10 mouse cellular contexts compared by ENCODE assay signal in the genomic region with DNA sequence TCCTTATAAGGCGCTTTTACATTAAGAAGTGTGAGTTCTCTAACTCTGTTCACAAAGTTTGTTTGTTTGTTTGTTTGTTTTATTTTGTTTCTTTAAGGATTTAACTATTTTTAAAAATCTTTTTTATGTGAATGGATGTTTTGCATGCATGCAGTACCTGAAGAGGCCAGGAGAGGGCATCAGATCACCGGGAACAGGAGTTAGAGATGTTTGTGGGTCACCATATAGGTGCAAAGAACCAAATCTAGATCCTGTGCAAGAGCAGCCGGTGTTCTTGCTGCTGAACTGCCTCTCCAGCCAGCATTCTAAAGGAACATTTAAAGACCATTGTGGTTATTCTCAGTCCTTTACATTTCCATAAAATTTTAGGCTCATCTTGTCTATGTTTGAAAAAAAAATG. TPM values are rescaled to one million over a fixed set of nuclear protein-coding genes. Genes with fewer than 3 reads are reported as not detected.
DNase-seq lines count a peak whose midpoint lies in the region; ATAC-seq and TF ChIP-seq lines count a peak whose summit lies in the region.
"Had no signal": no experiment of that assay in that cellular context is flagged by ENCODE, and none has a peak within 500 bp of the region (broad histone marks: within the 10 kb centered on the region; RNA-seq: fewer than 3 reads in every experiment).

No protein-coding gene starts in this region.

- no peaks in the 10 kb centered on the region for H3K27me3 ChIP-seq in thymus, adult 2 months (ENCODE audit: control insufficient read depth, insufficient read depth, low read length)
- H3K27me3 ChIP-seq: embryonic facial prominence, embryonic 13.5 days; limb, embryonic 15.5 days had no signal

- DNase-seq in heart, postnatal 4 days = peak; percentile 51
- no peak for DNase-seq in heart, postnatal 25 days (ENCODE audit: low spot score)
- peak; percentile 35 for DNase-seq in thymus, adult 2 months
- DNase-seq in thymus, adult 18-20 months = no peak
- no peak for DNase-seq in gastrocnemius, adult 8-10 months (ENCODE audit: low spot score in 2 of 2)
- DNase-seq in gastrocnemius, postnatal 25 days = no peak

- H3K4me1 ChIP-seq in thymus, adult 2 months (replicated peaks; ENCODE audit: control insufficient read depth, insufficient read depth, low read length) = no peaks in the 10 kb centered on the region
- H3K4me1 ChIP-seq: embryonic facial prominence, embryonic 13.5 days; limb, embryonic 15.5 days had no signal

- no peak overlapping the region for H3K4me3 ChIP-seq in thymus, adult 2 months (ENCODE audit: control insufficient read depth, insufficient read depth, low read length)
- H3K4me3 ChIP-seq: embryonic facial prominence, embryonic 13.5 days; limb, embryonic 15.5 days had no signal

- TF ChIP-seq POLR2A in thymus, adult 2 months (IDR thresholded peaks at IDR 0.05; ENCODE audit: control insufficient read depth, extremely low read depth, insufficient read depth, low read length, poor library complexity) = no peak

- no peak for TF ChIP-seq CTCF in thymus, adult 2 months (IDR thresholded peaks at IDR 0.05; ENCODE audit: borderline replicate concordance, control insufficient read depth, extremely low read depth, insufficient read depth, low read length, poor library complexity)

- intact Hi-C loops in heart, postnatal 25 days (cut with DNase I) = loop anchor here (2.0 to 5.0 kb wide), 2 partner anchors 155 to 447 kb away; no protein-coding TSS in a partner anchor

- 43% methylated on average over 3 of the region's 3 CpGs for WGBS in thymus, adult 2 months

- H3K36me3 ChIP-seq in thymus, adult 2 months (ENCODE audit: control insufficient read depth, insufficient read depth, low read length) = no peaks in the 10 kb centered on the region
- H3K36me3 ChIP-seq: embryonic facial prominence, embryonic 13.5 days; limb, embryonic 15.5 days had no signal

- H3K27ac ChIP-seq in thymus, adult 2 months (ENCODE audit: control insufficient read depth, insufficient read depth, low read length) = no peak overlapping the region
- H3K27ac ChIP-seq: embryonic facial prominence, embryonic 13.5 days; limb, embryonic 15.5 days had no signal

- peak; percentile 72 for ATAC-seq in common myeloid progenitor, adult 5-6 weeks (replicated peaks; ENCODE audit: low read depth, poor library complexity, severe bottlenecking)
- 0 out of 2 replicates have a peak, but pooled peaks have one; percentile 35 for ATAC-seq in monocyte, adult 5-6 weeks (replicated peaks; ENCODE audit: insufficient number of reproducible peaks, low FRiP score, low TSS enrichment, poor library complexity, severe bottlenecking)

RNA-seq across cellular contexts. Expression of gene Rbbp6, which starts 52.1 kb away (rescaled TPM):
- 10 to 100 TPM; 53.5 to 56.2 TPM for total RNA-seq in heart, postnatal 4 days (2021)
- 10 to 100 TPM; 24.9 to 35.3 TPM for total RNA-seq in heart, postnatal 25 days (2021)
- 26.9 and 27.9 TPM in 2 replicates for polyA plus RNA-seq in thymus, adult 2 months (2012; rRNA removed)
- total RNA-seq in common myeloid progenitor, adult 5-6 weeks (2017) = 91.9 and 101 TPM in 2 replicates
- total RNA-seq in monocyte, adult 5-6 weeks (2017) = 62.3 to 104 TPM (median 75.5 TPM) in 3 replicates
- 10 to 100 TPM; 19.9 to 30.5 (median 22.2) TPM for total RNA-seq in gastrocnemius, adult 8-10 months (2022)
- total RNA-seq in gastrocnemius, postnatal 25 days (2021) = 10 to 100 TPM; 20.4 to 22.2 TPM

Comparison
In these comparisons a context has a peak if more than half of its experiments do, and no peak if none do; other contexts are left out.
1. DNase-seq: peak in heart, postnatal 4 days (single experiment) and thymus, adult 2 months (single experiment); none in heart, postnatal 25 days (single experiment), thymus, adult 18-20 months (0 of 2), gastrocnemius, adult 8-10 months (0 of 2) and gastrocnemius, postnatal 25 days (single experiment).